Mouse (Mus musculus) liver, adult 2 months (tissue): ENCODE results near the gene Zfp740.

Experiments used
- CTCF ChIP-seq: fragments of 200-500 bp; IDR thresholded peaks from 2 replicates; pipeline ENCODE4 v1.5.1; 2011; ENCODE audit warnings: low read depth, low read length, control low read depth
- POLR2A ChIP-seq: fragments of 200-500 bp; IDR thresholded peaks from 2 replicates; pipeline ENCODE4 v1.6.1; 2011; ENCODE audit warnings: low read length, control low read depth; ENCODE audit not compliant: insufficient read depth; ENCODE audit errors: extremely low read depth

DNA sequence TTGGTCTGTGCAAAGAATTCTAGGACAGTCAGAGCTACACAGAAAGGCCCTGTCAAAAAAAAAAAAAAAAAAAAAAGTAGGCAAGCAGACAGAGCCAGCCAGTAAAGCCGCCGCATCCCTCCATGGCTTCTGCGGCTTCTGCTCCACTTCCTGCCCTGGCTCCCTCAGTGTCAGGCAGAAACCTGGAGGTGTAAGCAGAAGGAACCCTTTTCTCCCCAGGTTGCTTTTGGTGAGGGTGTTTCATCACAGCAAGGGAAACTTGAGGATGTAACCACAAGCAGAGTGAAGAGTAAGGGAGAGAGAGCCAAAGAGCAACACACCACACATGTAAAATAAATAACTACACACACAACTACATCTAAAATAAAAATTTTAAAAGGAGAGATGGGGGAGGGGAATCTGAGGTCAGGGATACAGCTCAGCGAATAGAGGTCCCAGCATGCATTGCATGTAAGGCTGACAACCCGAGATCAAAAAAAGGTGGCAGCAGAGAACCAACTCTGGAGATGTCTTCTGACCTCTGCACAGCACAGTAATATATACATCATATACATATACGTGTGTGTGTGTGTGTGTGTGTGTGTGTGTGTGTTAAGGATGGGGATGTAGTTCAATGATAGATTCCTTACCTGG lies 37.5 kb upstream of the Zfp740 start:
- TF ChIP-seq POLR2A, result no peak
- TF ChIP-seq CTCF, result no peak
